Mouse (Mus musculus): ENCODE results near the gene Fam49a. TPM values are rescaled to one million over a fixed set of nuclear protein-coding genes. Genes with fewer than 3 reads are reported as not detected.
"Not testable (repeated sequence)": the region's sequence is repeated elsewhere in the genome, so short reads cannot be mapped to it uniquely, and the experiment has no call there.

The Fam49a gene
- total and polyA plus RNA-seq, 2 experiments, result 1.7 to 2.0 TPM

GRCm38 (mm10) chr12:12323616-12324223 is 61.8 kb downstream of the Fam49a start:
- TF ChIP-seq POLR2A (IDR thresholded peaks at IDR 0.05; ENCODE audit: extremely low read depth, insufficient read depth, low read length), result no peak
- TF ChIP-seq CTCF (IDR thresholded peaks at IDR 0.05; ENCODE audit: low read depth, low read length), result peak; percentile 96
- Histone ChIP-seq H3K27ac (replicated peaks; ENCODE audit: insufficient read depth, low read depth, low read length) (no peak overlapping the region), H3K9ac (ENCODE audit: low read depth, low read length) (no peak overlapping the region), H3K36me3 (ENCODE audit: control insufficient read depth, insufficient read depth, low read length) (no peaks in the 10 kb centered on the region), H3K4me1 (ENCODE audit: control insufficient read depth, insufficient read depth, low read length) (0 out of 2 replicates have a peak, but pooled peaks cover 3% of the 10 kb centered on the region), H3K79me2 (ENCODE audit: control insufficient read depth, insufficient read depth, low read length) (no peaks in the 10 kb centered on the region), H3K27me3 (ENCODE audit: control insufficient read depth, insufficient read depth, low read length) (no peaks in the 10 kb centered on the region), H3K4me3 (ENCODE audit: insufficient read depth, low read depth, low read length) (no peak overlapping the region)
- DNase-seq (ENCODE audit: extremely low read depth, low read depth, low spot score), result peak; percentile 26
- 19% methylated on average over 18 of the region's 18 CpGs for WGBS

GRCm38 (mm10) chr12:12324266-12324665 is 62.3 kb downstream of the Fam49a start:
- H3K4me1 ChIP-seq (ENCODE audit: control insufficient read depth, insufficient read depth, low read length); H3K36me3 ChIP-seq (ENCODE audit: control insufficient read depth, insufficient read depth, low read length); H3K27ac ChIP-seq (replicated peaks; ENCODE audit: insufficient read depth, low read depth, low read length); H3K4me3 ChIP-seq (ENCODE audit: insufficient read depth, low read depth, low read length); H3K27me3 ChIP-seq (ENCODE audit: control insufficient read depth, insufficient read depth, low read length); H3K79me2 ChIP-seq (ENCODE audit: control insufficient read depth, insufficient read depth, low read length); DNase-seq (ENCODE audit: extremely low read depth, low read depth, low spot score); H3K9ac ChIP-seq (ENCODE audit: low read depth, low read length): not testable (repeated sequence)
- WGBS, result 93% methylated on average over 22 of the region's 22 CpGs

GRCm38 (mm10) chr12:12333526-12334310 is 71.8 kb downstream of the Fam49a start:
- Histone ChIP-seq H3K9ac (ENCODE audit: low read depth, low read length) (no peak overlapping the region), H3K79me2 (ENCODE audit: control insufficient read depth, insufficient read depth, low read length) (no peaks in the 10 kb centered on the region), H3K4me3 (ENCODE audit: insufficient read depth, low read depth, low read length) (no peak overlapping the region), H3K4me1 (ENCODE audit: control insufficient read depth, insufficient read depth, low read length) (no peaks in the 10 kb centered on the region), H3K27me3 (ENCODE audit: control insufficient read depth, insufficient read depth, low read length) (no peaks in the 10 kb centered on the region), H3K36me3 (ENCODE audit: control insufficient read depth, insufficient read depth, low read length) (no peaks in the 10 kb centered on the region), H3K27ac (replicated peaks; ENCODE audit: insufficient read depth, low read depth, low read length) (no peak overlapping the region)
- DNase-seq (ENCODE audit: extremely low read depth, low read depth, low spot score), result no peak
- no peak for TF ChIP-seq POLR2A (IDR thresholded peaks at IDR 0.05; ENCODE audit: extremely low read depth, insufficient read depth, low read length)
- no peak for TF ChIP-seq CTCF (IDR thresholded peaks at IDR 0.05; ENCODE audit: low read depth, low read length)
- WGBS, result 91% methylated on average over 11 of the region's 11 CpGs

GRCm38 (mm10) chr12:12334486-12334885 is 72.5 kb downstream of the Fam49a start:
- no peak for DNase-seq (ENCODE audit: extremely low read depth, low read depth, low spot score)
- WGBS, result 82% methylated on average over 5 of the region's 5 CpGs
- H3K9ac ChIP-seq (ENCODE audit: low read depth, low read length), result no peak overlapping the region
- H3K4me1 ChIP-seq (ENCODE audit: control insufficient read depth, insufficient read depth, low read length), result no peaks in the 10 kb centered on the region
- H3K79me2 ChIP-seq (ENCODE audit: control insufficient read depth, insufficient read depth, low read length), result no peaks in the 10 kb centered on the region
- H3K27ac ChIP-seq (replicated peaks; ENCODE audit: insufficient read depth, low read depth, low read length), result no peak overlapping the region
- H3K27me3 ChIP-seq (ENCODE audit: control insufficient read depth, insufficient read depth, low read length), result no peaks in the 10 kb centered on the region
- no peak for TF ChIP-seq POLR2A (IDR thresholded peaks at IDR 0.05; ENCODE audit: extremely low read depth, insufficient read depth, low read length)
- TF ChIP-seq CTCF (IDR thresholded peaks at IDR 0.05; ENCODE audit: low read depth, low read length), result no peak
- no peaks in the 10 kb centered on the region for H3K36me3 ChIP-seq (ENCODE audit: control insufficient read depth, insufficient read depth, low read length)
- H3K4me3 ChIP-seq (ENCODE audit: insufficient read depth, low read depth, low read length), result no peak overlapping the region

GRCm38 (mm10) chr12:12335566-12335965 is 73.6 kb downstream of the Fam49a start:
- 85% methylated on average over 7 of the region's 7 CpGs for WGBS
- no peaks in the 10 kb centered on the region for H3K4me1 ChIP-seq (ENCODE audit: control insufficient read depth, insufficient read depth, low read length)

GRCm38 (mm10) chr12:12337378-12337777 is 75.4 kb downstream of the Fam49a start:
- no peak for TF ChIP-seq POLR2A (IDR thresholded peaks at IDR 0.05; ENCODE audit: extremely low read depth, insufficient read depth, low read length)
- no peak for TF ChIP-seq CTCF (IDR thresholded peaks at IDR 0.05; ENCODE audit: low read depth, low read length)
- Histone ChIP-seq H3K79me2 (ENCODE audit: control insufficient read depth, insufficient read depth, low read length) (no peaks in the 10 kb centered on the region), H3K9ac (ENCODE audit: low read depth, low read length) (no peak overlapping the region), H3K27me3 (ENCODE audit: control insufficient read depth, insufficient read depth, low read length) (no peaks in the 10 kb centered on the region), H3K36me3 (ENCODE audit: control insufficient read depth, insufficient read depth, low read length) (no peaks in the 10 kb centered on the region), H3K4me3 (ENCODE audit: insufficient read depth, low read depth, low read length) (no peak overlapping the region), H3K4me1 (ENCODE audit: control insufficient read depth, insufficient read depth, low read length) (no peaks in the 10 kb centered on the region), H3K27ac (replicated peaks; ENCODE audit: insufficient read depth, low read depth, low read length) (no peak overlapping the region)
- WGBS, result 92% methylated on average over 6 of the region's 6 CpGs
- no peak for DNase-seq (ENCODE audit: extremely low read depth, low read depth, low spot score)

More at GRCm38 (mm10) chr12:12335566-12335965, 73.6 kb downstream of the Fam49a start:
- no peak for DNase-seq (ENCODE audit: extremely low read depth, low read depth, low spot score)
- Histone ChIP-seq H3K4me3 (ENCODE audit: insufficient read depth, low read depth, low read length) (no peak overlapping the region), H3K79me2 (ENCODE audit: control insufficient read depth, insufficient read depth, low read length) (no peaks in the 10 kb centered on the region), H3K36me3 (ENCODE audit: control insufficient read depth, insufficient read depth, low read length) (no peaks in the 10 kb centered on the region), H3K27me3 (ENCODE audit: control insufficient read depth, insufficient read depth, low read length) (no peaks in the 10 kb centered on the region), H3K27ac (replicated peaks; ENCODE audit: insufficient read depth, low read depth, low read length) (no peak overlapping the region), H3K9ac (ENCODE audit: low read depth, low read length) (no peak overlapping the region)
- TF ChIP-seq POLR2A (IDR thresholded peaks at IDR 0.05; ENCODE audit: extremely low read depth, insufficient read depth, low read length) (no peak), CTCF (IDR thresholded peaks at IDR 0.05; ENCODE audit: low read depth, low read length) (no peak)

Measured in liver, adult 2 months (tissue).